Mouse (Mus musculus): ENCODE measurements around the gene Olfr1410. TPM values are rescaled to one million over a fixed set of nuclear protein-coding genes. Genes with fewer than 3 reads are reported as not detected.

The Olfr1410 gene
- not detected in 2 replicates for total RNA-seq (2017)

- no peak for ATAC-seq (replicated peaks; ENCODE audit: low read depth, poor library complexity, severe bottlenecking)
Measured at GRCm38 (mm10) chr1:92605482-92605881, at the start of gene Olfr1410. Olfr1410 (plus strand) TSS chr1:92605782.

GRCm38 (mm10) chr1:92571022-92571421, 34.6 kb upstream of the Olfr1410 start, which contains the start of gene Olfr1413:
Olfr1413 (plus strand) TSS chr1:92571322.
- ATAC-seq (replicated peaks; ENCODE audit: low read depth, poor library complexity, severe bottlenecking), result no peak

DNA sequence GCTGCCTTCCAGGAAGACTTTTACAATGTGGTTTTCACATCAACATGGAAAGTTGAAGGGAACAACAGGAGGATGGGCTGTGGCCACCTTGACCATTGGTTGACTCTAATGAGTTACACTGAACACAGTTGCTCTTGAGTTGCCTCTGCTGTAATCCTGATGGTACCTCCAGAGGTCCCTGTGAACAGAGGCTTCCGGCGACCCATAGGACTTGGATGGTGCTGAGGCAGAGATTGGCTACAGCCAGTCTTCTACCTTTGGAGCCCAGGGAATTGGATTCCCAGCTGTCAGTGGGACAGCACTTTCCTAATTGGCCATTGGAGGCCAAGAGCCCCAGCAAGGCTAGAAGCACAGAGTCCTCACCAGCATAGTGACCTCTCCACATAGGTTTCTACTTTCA, 20.1 kb upstream of the Olfr1410 start, which contains the start of gene Olfr1412:
Olfr1412 (plus strand) TSS at position 301 of the 400 bp plus-strand sequence.
- no peak for ATAC-seq (replicated peaks; ENCODE audit: low read depth, poor library complexity, severe bottlenecking)

DNA sequence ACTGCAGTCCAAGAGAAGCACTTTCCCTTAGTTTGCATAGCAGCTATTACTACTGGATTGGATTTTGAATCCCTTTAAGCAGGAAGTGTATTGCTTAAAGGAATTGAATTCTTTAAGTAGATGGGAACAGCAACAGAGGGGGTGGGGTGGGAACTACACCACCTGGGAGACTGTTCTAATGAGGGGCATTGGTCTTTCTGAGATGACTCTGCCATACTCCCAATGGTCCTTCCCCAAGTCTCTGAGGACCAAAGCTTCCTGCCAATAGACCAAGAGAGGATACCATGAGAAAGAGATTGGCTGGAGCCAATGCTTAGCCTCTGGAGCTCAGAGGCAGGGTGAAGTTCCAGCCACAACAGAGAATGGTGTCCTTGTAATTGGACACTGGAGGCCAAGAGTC, 11.5 kb upstream of the Olfr1410 start, which contains the start of gene Olfr1411:
Olfr1411 (plus strand) TSS at position 301 of the 400 bp plus-strand sequence.
- no peak for ATAC-seq (replicated peaks; ENCODE audit: low read depth, poor library complexity, severe bottlenecking)

DNA sequence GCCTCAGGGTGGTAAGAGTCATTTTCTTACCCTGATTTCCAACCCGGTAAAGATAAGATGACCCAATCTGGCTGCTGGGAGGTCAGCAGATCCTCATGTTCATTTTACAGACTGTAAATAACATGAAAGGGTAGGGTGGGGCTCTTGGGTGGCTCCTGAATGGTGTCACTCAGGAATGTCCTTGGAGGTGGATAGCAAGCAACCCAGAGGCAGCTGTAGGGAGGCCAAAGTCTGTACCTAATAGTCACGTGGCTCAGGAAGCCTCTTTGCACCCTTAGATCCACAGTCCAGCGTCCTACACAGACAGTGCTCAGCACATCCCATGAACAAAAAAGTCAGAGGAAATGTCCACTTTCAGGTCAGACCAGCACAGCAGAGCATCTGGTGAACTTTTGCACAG, 9.6 kb upstream of the Olfr1410 start:
- no peak for ATAC-seq (replicated peaks; ENCODE audit: low read depth, poor library complexity, severe bottlenecking)

GRCm38 (mm10) chr1:92607711-92608110, 2.1 kb downstream of the Olfr1410 start:
- no peak for ATAC-seq (replicated peaks; ENCODE audit: low read depth, poor library complexity, severe bottlenecking)

- ATAC-seq (replicated peaks; ENCODE audit: low read depth, poor library complexity, severe bottlenecking), result peak; percentile 74; the same call in 1 of the 2 replicates
Measured at GRCm38 (mm10) chr1:92611008-92611407, 5.4 kb downstream of the Olfr1410 start.

GRCm38 (mm10) chr1:92613175-92613574, 7.6 kb downstream of the Olfr1410 start:
- ATAC-seq (replicated peaks; ENCODE audit: low read depth, poor library complexity, severe bottlenecking), result no peak

DNA sequence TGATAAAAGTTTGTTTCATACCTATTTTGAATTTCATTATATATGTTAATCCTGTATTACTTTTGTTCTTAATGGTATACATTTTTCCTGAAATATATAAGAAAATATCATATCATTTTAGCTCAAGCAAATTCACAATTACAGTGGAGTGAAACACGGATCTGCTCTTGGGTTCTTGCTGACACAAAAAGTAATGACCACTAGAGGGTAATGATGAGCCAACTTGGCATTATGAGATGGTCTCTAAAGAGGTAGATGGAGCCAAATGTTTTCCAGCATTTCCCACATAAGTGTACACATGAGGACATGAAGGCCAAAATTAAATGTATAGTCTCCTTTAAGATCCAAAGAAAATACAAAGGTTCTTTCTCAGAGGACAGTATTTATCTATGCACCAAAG, 8.9 kb downstream of the Olfr1410 start:
- ATAC-seq (replicated peaks; ENCODE audit: low read depth, poor library complexity, severe bottlenecking), result 0 out of 2 replicates have a peak, but pooled peaks have one; percentile 35

GRCm38 (mm10) chr1:92616046-92616445, 10.5 kb downstream of the Olfr1410 start:
- no peak for ATAC-seq (replicated peaks; ENCODE audit: low read depth, poor library complexity, severe bottlenecking)

DNA sequence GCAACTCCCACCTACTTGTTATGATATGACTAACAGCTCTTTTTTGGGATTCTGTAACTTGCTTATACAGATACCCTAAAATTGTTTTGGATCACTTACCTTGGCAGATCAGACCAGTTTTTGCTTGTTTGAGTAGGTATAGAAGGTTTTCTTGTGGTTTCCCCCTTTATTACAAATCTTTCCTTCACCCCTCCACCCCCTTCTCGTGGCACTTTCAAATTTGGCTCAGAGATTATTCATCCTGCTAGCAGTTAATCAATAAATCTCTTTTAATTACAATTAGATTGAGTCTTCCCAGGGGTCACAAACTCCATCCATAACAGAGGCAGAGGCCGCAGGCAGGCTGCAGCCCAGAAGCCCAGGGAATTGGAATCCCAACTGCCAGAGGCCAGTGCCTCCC, 11.9 kb downstream of the Olfr1410 start, which contains the start of gene Olfr12:
Olfr12 (plus strand) TSS at position 301 of the 400 bp plus-strand sequence.
- ATAC-seq (replicated peaks; ENCODE audit: low read depth, poor library complexity, severe bottlenecking), result no peak

DNA sequence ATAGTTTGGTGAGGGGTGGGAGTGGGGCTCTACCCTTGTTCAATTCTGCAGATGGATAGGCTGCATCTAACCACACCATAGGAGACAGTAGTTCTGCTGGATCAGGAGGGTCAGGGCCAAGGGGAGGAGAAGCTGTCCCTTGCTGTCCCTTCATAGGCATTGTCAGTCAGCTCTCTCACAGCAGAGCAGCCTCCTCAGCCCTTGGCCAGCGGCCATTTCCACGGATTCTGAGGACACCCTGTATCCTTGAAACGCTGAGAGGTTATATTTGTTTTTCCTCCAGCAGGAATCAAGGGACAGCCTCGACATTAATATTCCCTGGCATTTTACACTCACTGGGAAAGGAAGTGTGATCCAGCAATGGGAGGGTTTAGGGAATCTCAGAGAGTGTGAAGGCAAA, 12.8 kb downstream of the Olfr1410 start:
- ATAC-seq (replicated peaks; ENCODE audit: low read depth, poor library complexity, severe bottlenecking), result no peak

- ATAC-seq (replicated peaks; ENCODE audit: low read depth, poor library complexity, severe bottlenecking), result peak; percentile 83
Measured at GRCm38 (mm10) chr1:92628227-92628626, 22.6 kb downstream of the Olfr1410 start.

DNA sequence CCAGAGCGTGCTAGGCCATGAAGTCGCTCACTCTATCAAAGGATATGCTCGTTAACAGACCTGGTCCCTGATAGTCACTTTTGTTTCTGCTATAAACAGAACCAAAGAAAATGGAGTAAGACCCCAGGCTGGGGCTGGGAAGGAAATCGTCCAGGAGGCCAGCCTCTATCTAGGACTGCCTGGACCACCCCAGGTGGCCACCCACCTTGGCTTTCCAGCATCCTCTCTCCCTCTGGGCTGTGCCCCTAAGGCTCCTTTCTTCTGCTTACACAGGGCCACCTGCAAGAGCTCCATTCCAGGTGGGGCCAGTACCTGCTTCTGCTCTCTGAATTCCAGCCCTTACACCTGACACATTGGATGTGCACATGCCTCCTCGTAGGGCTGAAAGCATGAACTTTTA, 26.6 kb downstream of the Olfr1410 start:
- no peak for ATAC-seq (replicated peaks; ENCODE audit: low read depth, poor library complexity, severe bottlenecking)

DNA sequence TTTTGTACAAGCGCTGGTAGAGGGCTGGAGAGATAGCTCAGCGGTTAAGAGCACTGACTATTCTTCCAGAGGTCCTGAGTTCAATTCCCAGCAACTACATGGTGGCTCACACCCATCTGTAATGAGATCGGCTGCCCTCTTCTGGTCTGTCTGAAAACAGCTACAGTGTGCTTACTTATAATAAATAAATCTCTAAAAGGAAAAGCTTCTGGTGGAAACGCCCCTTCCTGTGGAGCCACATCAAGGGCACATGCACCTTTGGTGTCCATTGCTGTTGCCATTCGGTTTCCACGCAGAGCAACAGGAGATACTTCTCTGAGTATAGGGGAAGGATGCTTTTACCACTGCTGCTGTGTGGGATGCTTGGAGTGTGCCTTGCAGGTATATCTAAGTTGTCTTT, 27.4 kb downstream of the Olfr1410 start:
- no peak for ATAC-seq (replicated peaks; ENCODE audit: low read depth, poor library complexity, severe bottlenecking)

- ATAC-seq (replicated peaks; ENCODE audit: low read depth, poor library complexity, severe bottlenecking), result no peak
Measured at GRCm38 (mm10) chr1:92633726-92634125, 28.1 kb downstream of the Olfr1410 start.

DNA sequence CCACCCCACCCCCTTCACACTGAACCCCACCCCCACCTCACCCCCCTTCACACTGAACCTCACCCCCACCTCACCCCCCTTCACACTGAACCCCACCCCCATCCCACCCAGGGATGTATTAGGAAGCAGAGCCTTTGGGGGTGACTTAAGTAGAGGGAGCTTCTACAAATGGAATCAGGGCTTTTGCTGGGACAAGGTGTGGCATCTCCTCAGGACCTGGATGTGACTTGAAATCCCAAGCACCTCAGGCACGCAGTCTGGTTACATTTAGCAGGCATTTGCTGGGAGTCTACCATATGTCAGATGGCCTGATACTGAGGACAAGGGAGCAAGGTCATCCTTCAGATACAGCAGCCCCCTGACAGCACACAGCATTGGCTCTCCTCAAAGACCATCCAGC, 29.0 kb downstream of the Olfr1410 start:
- ATAC-seq (replicated peaks; ENCODE audit: low read depth, poor library complexity, severe bottlenecking), result no peak

- ATAC-seq (replicated peaks; ENCODE audit: low read depth, poor library complexity, severe bottlenecking), result no peak
Measured at GRCm38 (mm10) chr1:92634976-92635599, 29.5 kb downstream of the Olfr1410 start.

DNA sequence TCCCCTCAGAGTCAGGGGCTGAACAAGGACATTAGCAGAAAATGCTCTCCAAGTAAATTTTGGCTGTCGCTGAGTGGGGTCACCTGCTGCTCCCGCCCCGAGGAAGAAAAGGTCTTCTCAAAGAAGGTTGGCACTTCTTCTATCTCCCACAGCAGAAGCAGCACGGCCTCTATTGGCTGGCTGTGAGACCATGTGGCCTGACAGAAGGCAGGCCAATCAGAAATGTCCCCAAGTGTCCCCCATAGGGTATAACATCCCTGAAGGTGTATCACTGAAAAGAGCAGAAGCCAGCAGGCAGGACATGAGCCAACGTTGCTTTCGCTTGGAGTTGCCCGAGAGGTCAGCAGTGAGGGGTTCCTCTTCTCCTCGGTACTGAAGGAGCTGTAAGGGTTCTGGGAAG, 30.4 kb downstream of the Olfr1410 start:
- ATAC-seq (replicated peaks; ENCODE audit: low read depth, poor library complexity, severe bottlenecking), result no peak

- ATAC-seq (replicated peaks; ENCODE audit: low read depth, poor library complexity, severe bottlenecking), result no peak
Measured at GRCm38 (mm10) chr1:92636676-92637075, 31.1 kb downstream of the Olfr1410 start.

- no peak for ATAC-seq (replicated peaks; ENCODE audit: low read depth, poor library complexity, severe bottlenecking)
Measured at GRCm38 (mm10) chr1:92637501-92638172, 32.1 kb downstream of the Olfr1410 start.

Measured in common myeloid progenitor, adult 5-6 weeks (primary cell).